Mouse (Mus musculus) brain, adult 2 months (tissue): ENCODE results near the gene Wdr63.
"Not testable (repeated sequence)": the region's sequence is repeated elsewhere in the genome, so short reads cannot be mapped to it uniquely, and the experiment has no call there.

Experiments used
- DNase-seq: peaks from one replicate; pipeline ENCODE4 v3.0.0; 2011; ENCODE audit warnings: low read depth, low spot score

Wdr63 gene

DNA sequence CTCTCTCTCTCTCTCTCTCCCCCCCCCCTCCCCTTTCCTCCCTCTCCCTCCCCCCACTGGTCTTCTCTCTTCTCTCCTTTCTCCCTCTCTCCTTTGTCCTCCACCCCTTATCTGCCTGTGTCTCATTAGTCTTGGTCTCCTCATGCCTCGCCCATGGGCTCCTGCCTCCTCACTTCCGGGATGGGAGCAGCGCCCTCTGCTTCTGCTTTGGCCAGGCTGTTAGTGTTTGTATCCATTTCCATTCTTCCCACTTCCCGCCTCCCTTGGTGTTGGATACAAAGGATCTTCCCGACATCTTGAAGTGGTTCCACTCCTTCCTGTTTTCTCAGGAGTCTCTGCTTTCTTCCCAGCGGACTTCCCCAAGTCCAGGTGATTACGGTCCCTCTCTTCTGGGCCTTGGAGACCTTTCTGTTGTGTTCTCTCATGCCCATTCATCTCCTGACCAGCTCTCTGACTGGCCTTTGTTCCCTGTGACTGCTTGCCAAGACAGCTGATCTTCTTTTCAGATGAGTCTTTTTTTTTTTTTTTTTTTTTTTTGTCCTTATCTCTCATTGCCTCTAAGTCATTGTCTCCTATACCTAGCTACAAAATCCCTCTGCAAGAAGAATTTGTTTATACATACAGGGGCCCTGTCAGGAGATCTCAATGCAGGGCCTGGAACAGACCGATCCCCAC, 96.2 kb downstream of the Wdr63 start:
- no peak for DNase-seq

DNA sequence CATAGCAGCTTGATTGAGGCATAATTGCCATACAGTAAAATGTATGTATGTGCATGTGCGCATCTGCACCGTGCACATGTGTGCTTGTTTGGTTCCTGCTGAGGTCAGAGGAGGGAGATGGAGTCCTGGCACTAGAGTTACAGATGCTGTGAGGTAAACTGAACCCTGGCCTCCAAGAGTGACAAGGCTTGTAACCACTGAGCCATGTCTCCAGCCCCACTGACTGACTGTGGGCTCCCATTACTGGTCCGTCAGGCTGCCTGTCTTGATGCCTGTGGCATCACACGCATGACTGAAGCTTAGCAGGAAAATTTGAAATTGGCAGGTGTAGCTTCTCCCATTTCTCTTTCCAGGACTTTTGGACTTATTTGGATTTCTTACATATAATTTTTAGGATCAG, 97.2 kb downstream of the Wdr63 start:
- no peak for DNase-seq

DNA sequence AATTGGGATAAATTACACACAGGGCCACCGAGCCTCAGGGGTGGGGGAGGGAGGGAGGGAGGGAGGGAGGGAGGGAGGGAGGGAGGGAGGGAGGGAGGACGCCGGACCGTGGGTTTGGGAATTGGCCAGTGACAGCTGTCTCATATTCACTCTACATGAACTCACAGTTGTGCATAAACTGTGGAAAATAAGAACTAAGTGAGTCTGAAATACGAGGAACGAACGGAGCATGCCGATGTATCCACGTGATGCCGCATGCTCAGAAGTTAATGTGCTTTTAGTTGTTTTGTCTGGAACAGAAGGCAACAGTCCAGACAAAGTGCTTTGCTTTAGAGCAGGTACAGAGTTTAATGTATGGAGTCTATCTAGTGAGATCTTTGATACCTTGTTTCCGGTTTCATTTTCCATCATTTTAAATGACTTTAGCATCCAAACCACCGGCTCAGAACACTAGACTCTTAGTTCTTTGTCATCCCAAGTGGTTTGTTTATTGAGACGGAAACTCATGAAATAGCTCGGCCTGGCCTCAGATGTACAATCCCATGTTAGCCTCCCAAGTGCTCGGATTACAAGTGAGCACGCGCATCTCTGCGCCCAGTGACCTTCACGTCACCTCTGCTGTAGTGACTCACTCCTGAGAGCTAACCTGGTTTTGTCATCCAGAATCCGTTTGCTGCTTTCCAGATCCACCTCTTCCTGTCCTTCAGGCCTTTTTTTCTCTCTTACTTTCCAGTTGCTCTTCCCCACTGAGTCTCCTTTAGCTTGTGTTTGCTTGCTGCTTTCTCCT, 97.9 kb downstream of the Wdr63 start:
- DNase-seq, result peak; percentile 8

DNA sequence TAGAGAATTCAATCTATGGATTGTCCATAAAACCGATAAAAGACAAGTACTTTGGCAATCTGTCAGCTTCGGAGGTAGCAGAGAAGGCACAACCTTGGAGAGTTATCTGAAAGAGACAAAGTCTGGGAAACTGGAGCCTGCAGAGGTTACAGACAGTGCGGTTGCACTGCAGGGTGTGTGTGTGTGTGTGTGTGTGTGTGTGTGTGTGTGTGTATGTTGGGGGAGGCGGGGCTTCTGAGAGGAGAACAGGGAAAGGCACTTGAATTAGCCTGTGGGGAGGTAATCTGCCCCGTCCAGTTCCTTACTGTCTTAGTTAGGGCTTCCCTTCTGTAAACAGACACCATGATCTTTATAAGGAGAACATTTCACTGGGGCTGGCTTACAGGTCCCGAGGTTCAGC, 100.1 kb downstream of the Wdr63 start:
- DNase-seq, result no peak

DNA sequence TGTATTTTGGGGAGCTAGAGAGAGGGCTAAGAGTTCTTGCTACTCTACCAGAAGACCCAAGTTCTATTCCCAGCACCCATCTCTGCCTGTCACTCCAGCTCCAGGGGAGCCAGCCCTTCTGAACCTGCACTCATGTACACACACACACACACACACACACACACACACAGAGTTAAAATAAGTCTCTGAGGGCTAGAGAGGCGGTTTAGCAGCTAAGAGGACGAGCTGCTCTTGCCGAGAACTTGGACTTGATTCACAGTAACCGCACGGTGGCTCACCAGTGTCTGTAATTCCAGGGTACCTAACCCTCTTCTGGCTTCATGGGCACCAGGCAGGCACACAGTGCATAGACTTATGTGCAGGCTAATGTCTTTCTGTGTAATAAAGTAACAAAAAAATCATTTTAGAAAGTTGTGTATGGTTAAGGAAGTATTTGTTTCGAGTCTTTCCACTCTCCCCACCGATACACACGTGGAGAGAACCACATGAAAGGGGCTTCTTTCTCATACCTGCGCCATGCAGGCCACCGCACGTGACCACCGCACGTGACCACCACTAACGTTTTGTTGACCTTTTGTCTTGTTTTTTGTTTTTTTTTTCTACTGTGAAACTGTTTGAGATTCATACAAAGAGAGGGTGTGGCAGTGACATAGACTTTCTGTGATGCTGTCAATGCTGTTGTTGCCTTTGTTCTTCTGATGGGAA, 103.4 kb downstream of the Wdr63 start:
- no peak for DNase-seq

DNA sequence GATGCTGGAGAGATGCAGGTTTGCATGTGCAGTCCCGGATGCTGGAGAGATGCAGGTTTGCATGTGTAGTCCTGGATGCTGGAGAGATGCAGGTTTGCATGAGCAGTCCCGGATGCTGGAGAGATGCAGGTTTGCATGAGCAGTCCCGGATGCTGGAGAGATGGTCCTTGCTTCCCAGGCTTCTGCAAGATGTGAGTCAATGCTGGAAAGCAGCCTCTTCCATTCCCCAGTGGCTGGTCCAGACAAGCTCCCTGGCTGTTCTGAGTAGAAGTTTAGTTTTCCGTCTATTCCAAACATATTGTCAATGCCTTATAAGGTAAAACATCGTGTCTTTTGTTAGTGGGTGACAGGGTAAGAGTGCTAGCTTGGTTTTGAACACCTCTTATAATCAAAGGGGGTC, 111.4 kb downstream of the Wdr63 start:
- not testable (repeated sequence) for DNase-seq

DNA sequence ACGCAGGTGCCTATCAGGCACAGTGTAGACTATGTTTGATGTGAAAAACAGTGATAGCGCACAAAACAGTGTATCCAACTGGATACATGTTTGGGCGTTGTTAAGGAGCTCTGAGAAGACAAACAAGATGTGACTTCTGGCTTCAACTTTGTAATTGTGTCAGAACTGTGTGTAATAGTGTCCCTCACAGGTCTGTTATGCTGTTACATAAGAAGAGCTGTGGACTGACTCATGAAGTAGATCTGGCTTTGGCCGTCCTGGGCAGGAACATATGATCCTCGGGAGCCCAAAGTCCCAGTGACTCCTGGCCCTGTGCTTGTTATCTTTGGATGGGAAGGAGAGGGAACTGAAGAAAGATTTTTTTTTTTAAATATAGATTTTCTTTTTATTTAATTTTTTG, 112.4 kb downstream of the Wdr63 start:
- no peak for DNase-seq

DNA sequence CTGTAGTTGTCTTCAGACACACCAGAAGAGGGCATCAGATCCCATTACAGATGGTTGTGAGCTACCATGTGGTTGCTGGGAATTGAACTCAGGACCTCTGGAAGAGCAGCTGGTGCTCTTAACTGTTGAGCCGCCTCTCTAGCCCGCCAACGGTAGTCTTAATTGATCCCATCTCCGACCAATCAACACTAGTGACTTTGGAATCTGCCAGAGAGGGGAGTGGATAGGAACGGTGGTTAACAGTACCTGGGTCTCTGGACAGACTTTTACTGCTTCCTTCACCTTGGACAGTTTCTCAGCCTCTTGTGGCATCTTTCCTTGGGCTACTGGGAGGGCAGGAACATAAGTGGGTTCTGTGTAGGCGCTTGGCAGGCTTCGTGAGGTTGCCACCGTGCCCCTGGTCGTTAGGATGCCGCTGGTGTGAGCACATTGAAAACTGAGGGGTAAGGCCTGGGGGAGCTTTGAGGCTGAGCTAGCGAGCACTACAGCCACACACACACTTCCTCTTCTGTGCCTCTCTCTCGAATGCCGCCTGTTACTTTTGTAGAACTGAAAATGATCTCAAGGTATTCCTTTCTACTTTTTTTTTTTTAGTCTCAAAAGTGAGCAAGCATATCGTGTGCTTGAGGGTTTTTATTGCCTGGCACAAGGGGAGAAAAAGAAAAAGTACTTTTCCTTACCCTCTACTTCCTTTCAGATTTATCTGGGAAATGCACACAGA, 114.3 kb downstream of the Wdr63 start:
- no peak for DNase-seq

DNA sequence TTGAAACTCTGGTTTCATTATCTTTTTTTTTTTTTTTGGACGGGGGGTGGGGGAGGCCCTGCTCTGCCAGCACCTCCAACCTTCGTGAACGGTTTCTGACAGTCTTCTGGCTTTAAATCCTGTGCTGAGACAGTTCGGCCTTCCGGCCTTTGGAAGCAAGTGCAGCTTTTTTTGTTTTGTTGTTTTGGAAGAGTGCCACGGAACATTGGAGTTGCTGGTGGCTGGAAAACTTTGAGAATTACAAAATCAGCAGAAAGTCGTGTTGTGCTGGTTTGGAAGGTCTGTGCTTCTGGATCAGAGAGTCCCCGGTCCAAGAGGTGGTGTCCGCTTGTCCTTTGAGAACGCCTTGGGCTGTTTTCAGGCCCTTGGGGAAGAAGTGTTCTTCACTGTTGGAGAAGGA, 115.1 kb downstream of the Wdr63 start:
- DNase-seq, result peak; percentile 20

DNA sequence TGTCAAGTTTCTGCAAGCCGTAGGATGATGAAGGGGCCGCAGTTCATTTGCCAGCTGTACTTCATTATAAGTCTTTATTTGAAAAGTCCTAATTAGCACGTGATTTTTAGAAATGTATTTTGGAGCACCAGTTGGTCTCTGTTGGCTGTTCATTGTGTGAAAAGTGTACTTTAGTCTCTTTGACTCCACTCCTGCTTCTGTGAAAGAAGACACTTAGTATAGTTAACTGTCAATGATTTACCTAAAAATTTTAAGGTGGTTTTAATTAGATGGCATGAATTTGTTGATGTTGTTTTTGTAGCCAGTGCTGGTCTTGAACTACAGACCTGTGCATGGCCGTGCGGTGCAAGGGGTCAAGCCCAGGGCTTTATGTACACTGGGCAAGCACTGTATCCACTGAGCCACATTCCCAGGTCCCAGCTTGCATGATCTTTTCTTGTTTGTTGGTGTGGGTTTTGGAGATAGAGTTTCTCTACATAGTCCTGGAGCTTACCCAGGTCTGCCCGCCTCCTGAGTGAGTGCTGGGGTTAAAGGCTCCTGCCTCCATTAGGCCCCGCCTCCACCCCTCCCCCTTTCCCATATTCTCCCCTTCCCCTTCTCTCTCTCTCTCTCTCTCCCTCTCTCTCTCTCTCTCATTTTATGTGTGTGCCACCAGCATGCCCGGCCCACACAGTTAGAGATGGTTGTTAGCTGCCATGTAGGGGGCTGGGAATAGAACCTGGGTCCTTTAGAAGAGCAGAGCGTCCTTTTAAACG, 115.8 kb downstream of the Wdr63 start:
- no peak for DNase-seq

DNA sequence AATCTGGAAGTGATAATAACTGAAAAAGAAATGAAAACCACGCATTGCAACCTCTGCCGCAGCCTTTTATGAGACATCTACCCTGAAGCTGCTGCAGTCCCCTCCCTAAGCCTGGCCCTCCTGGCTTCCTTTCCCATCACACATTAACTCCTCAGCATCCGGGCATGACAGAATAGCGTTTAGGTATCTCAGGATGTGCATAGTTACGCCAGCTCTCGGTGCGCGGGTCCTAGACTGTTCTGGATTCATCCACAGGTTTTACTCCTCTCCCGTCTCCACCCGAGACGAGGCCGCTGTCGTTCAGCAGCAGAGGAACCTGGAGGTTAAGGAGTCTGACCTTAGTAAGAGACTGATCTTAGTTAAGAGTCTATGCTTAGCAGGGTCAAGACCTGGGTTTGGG, 116.8 kb downstream of the Wdr63 start:
- no peak for DNase-seq
